8 mouse cellular contexts compared by ENCODE assay signal in the genomic region with DNA sequence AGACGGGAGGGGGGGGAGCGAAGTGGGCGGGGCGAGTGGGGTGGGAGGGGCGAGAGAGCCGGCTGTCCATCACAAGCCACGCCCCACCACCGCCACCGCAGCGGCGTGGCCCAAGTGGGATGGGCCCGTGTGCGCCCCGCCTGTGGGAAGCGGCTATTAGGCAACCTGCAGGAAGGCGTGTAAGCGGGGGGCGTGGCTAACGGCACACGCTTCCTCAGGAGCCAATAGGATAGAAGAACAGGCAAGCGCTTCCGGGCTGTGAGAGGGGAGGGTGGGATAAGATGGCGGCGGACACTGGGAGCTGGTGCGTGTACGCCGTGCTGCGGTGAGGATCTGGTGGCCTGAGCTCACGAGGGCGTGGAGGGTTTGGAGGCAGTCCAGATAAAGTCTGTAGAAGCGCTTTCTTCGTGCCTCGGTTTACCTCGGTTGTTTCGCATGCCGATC. TPM values are rescaled to one million over a fixed set of nuclear protein-coding genes. Genes with fewer than 3 reads are reported as not detected.
DNase-seq lines count a peak whose midpoint lies in the region; ATAC-seq and TF ChIP-seq lines count a peak whose summit lies in the region.

A gene (plus strand): TSS at position 276 of the 444 bp plus-strand sequence.

- intact Hi-C loops in gastrocnemius, adult 2 months (cut with DNase I) = loop anchor here (1.0 to 10.0 kb wide), 2 partner anchors 106 to 314 kb away; a partner anchor contains a TSS
- intact Hi-C loops in left cerebral cortex, adult 2 months (cut with DNase I) = loop anchor here (2.0 to 5.0 kb wide), 2 partner anchors 106 to 337 kb away; a partner anchor contains a TSS

- ATAC-seq in common myeloid progenitor, adult 5-6 weeks (replicated peaks; ENCODE audit: low read depth, poor library complexity, severe bottlenecking) = peak; percentile 97
- peak; percentile 100 for ATAC-seq in hindbrain, postnatal 0 days
- peak; percentile 99 for ATAC-seq in megakaryocyte, adult 5-6 weeks (ENCODE audit: poor library complexity, severe bottlenecking)

- peak within 1 kb of the TSS; percentile 88 for H3K4me3 ChIP-seq in gastrocnemius, adult 2 months
- peak within 1 kb of the TSS; percentile 56 for H3K4me3 ChIP-seq in hindbrain, postnatal 0 days (ENCODE audit: low read length)
- peak within 1 kb of the TSS; percentile 69 for H3K4me3 ChIP-seq in left cerebral cortex, adult 2 months

- no peaks in the 10 kb centered on the region for H3K27me3 ChIP-seq in hindbrain, postnatal 0 days (ENCODE audit: insufficient read depth, low read length)

- TF ChIP-seq CTCF in gastrocnemius, adult 2 months (IDR thresholded peaks at IDR 0.05) = no peak
- peak; percentile 40; the same call in 1 of the 2 replicates for TF ChIP-seq CTCF in hindbrain, postnatal 0 days (IDR thresholded peaks at IDR 0.05; ENCODE audit: low read depth)
- no peak for TF ChIP-seq CTCF in left cerebral cortex, adult 2 months (IDR thresholded peaks at IDR 0.05)

- no peaks in the 10 kb centered on the region for H3K9me3 ChIP-seq in hindbrain, postnatal 0 days (ENCODE audit: low read length)

- no peaks in the 10 kb centered on the region; the same call in 1 of the 2 replicates for H3K4me1 ChIP-seq in hindbrain, postnatal 0 days (ENCODE audit: insufficient read depth, low read length)

- H3K9ac ChIP-seq in hindbrain, postnatal 0 days (replicated peaks; ENCODE audit: low read length) = peak within 1 kb of the TSS; percentile 54

- peak within 1 kb of the TSS; percentile 94 for H3K4me2 ChIP-seq in hindbrain, postnatal 0 days (ENCODE audit: low read depth, low read length)

- peak within 1 kb of the TSS; percentile 86 for H3K27ac ChIP-seq in gastrocnemius, adult 2 months
- H3K27ac ChIP-seq in hindbrain, postnatal 0 days = peak within 1 kb of the TSS; percentile 43; the same call in 1 of the 2 replicates
- H3K27ac ChIP-seq in left cerebral cortex, adult 2 months = peak within 1 kb of the TSS; percentile 66

- peaks cover 6% of the 10 kb centered on the region for H3K36me3 ChIP-seq in hindbrain, postnatal 0 days (ENCODE audit: insufficient read depth, low read length)

- 2% methylated on average over 31 of the region's 36 CpGs for WGBS in hindbrain, postnatal 0 days

- peak; percentile 100 for DNase-seq in ZHBTc4 (ENCODE audit: low read depth, low spot score)
- peak; percentile 98 for DNase-seq in gastrocnemius, adult 2 months
- DNase-seq in hindbrain, postnatal 0 days (ENCODE audit: low spot score) = peak; percentile 99
- peak; percentile 93 to 98 for DNase-seq in left cerebral cortex, adult 2 months (ENCODE audit: extremely low spot score in 1 of 2, low spot score in 2 of 2)
- peak; percentile 94 to 96 for DNase-seq in right cerebral cortex, adult 2 months (ENCODE audit: low spot score in 2 of 2)
- peak; percentile 98 for DNase-seq in urinary bladder, postnatal 14 days (ENCODE audit: low spot score)

RNA-seq across cellular contexts. Expression of the gene that starts here (rescaled TPM):
- total RNA-seq in common myeloid progenitor, adult 5-6 weeks (2017) = 10.0 and 14.1 TPM in 2 replicates
- total RNA-seq in gastrocnemius, adult 2 months (2021) = 1 to 10 TPM; 6.1 to 7.6 TPM
- total RNA-seq in hindbrain, postnatal 0 days (2014; rRNA removed) = 36.2 and 36.6 TPM in 2 replicates
- polyA plus RNA-seq in hindbrain, postnatal 0 days (2015; fragmentation: Nextera tagmentation; extraction: Ambion mirVana) = 29.2 and 36.1 TPM in 2 replicates
- 10 to 100 TPM; 30.6 to 32.0 TPM for total RNA-seq in left cerebral cortex, adult 2 months (2021)
- 8.6 and 8.9 TPM in 2 replicates for total RNA-seq in megakaryocyte, adult 5-6 weeks (2015)
- 10.9 and 12.5 TPM in 2 replicates for total RNA-seq in megakaryocyte, adult 5-6 weeks (2017)

Comparison
In these comparisons a context has a peak if more than half of its experiments do, and no peak if none do; other contexts are left out.
1. Peak in every context shown above with its lines: DNase-seq, ATAC-seq, H3K4me3 ChIP-seq and H3K27ac ChIP-seq.